Mouse (Mus musculus): ENCODE results near the gene Syn3.
A peak's percentile ranks its signal among the peaks of the same experiment; 100 is the strongest.
"Not testable (repeated sequence)": the region's sequence is repeated elsewhere in the genome, so short reads cannot be mapped to it uniquely, and the experiment has no call there.

Gene Syn3

DNA sequence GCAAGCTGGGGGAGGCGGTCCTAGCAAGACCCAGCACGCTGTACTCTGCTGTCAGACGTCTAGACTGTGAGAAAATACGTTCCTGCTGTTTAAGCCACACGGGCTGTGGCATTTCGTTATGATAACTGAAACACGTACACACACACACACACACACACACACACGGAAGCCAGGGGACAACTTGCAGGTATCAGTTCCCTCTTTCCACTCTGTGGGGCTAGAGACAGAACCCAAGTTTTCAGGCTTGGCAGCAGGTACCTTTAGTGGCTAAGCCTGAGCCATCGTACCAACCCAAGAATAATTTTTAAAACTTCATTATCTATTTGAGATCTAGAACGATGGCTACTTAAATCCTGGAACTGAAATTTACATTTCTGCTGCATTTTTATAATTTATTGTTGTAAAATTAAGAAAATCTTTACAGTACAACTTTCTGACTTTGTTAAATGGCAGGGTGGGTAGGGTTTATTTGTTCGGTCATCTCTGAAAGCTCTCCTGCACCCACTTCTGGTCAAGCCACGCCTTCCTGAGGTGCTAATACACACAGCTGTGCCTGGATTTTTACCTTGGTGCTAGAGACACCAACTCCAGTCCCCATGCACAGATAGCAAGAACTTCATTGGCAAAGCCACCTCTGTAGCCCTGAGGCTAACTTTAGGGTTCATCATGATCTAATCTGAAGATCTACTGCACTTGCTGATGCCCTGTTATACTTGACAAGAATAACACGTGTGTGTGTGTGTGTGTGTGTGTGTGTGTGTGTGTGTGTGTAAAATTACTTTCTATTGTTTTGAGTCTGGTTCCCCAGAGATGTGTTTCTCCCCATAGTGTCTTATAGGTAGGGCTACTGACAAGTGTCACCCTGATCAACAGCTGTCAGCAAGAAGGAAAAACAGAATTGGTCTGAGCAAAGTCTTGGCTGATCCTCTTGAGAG lies 29.8 kb downstream of the Syn3 start:
- DNase-seq (ENCODE audit: low spot score in 2 of 2), result no peak

DNA sequence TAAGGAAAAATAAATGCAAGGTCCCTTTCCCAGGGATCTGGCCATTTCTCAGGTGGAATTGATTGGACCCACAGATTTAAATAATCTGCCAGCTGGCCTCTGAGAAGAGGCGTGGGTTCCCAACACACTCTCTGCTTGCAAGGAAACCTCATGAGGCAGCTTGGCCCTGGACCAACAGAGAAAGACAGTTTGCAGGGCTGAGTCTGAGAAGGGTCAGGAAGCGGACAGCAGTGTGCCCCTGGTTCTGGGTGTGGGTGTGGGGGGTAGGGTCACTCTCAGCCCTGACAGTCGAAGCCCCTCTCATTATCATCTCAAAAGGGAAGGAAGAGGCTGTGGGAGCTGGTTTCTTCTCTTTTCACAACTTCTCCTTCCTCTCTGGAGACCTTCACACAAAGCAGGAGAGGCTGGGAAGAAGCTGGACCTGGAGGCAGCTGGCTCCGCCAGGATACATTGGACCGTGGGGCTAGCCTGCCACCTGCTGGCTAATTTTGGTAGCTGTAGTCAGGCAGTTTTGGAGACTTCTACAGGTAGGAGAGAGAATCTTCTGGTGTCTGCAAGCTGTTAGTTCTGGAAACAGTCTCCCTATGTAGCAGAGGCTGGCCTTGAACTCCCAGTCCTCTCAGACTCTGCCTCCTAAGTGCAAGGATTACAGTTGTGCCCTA lies 35.0 kb downstream of the Syn3 start:
- DNase-seq (ENCODE audit: low spot score in 2 of 2), result peak; percentile 43 to 79

DNA sequence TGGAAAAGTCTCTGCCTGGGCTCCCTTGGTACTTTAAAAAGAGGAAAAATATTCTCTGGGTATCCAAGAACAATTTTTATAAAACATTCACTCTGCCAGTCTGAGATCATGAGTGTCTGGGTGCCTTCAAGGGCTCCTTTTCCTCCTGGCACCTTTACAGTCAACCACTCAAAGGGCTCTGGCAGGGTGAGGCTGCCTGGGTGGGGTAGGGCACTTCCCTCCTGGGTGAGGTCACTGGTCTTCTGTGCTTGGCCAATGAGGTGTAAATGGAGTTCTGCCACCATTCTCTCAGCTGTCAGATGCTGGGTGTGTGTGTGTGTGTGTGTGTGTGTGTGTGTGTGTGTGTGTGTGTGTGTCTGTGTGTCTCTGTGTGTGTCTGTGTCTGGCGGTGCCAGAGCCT lies 39.1 kb downstream of the Syn3 start:
- peak; percentile 20 to 32 for DNase-seq (ENCODE audit: low spot score in 2 of 2)

DNA sequence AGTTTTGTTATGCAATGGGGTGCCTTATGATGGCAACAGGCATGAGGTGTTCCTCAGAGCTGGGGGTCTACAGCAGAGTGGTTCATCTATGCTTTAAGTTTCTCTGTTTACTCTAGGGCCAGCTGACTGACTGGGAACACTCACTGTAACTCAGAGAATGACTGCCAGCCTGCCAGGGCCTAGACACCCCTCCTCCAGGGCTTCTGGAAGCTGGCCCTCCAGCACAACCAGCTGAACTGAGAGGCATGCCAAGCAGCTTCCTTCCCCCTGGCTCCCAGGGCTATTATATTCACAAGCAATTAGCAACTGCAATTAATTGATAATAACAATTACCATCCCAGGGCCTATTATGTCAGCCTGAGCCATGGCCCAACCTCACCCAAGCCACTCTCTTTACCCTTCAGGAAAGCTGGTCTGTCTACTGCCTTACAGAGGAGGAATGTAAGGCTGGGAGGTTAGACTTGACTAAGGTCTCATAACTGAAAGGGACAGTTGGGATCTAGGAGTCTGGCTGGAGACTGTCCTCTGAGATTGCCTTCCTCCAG lies 41.0 kb downstream of the Syn3 start:
- DNase-seq (ENCODE audit: low spot score in 2 of 2), result peak; percentile 23 to 32

DNA sequence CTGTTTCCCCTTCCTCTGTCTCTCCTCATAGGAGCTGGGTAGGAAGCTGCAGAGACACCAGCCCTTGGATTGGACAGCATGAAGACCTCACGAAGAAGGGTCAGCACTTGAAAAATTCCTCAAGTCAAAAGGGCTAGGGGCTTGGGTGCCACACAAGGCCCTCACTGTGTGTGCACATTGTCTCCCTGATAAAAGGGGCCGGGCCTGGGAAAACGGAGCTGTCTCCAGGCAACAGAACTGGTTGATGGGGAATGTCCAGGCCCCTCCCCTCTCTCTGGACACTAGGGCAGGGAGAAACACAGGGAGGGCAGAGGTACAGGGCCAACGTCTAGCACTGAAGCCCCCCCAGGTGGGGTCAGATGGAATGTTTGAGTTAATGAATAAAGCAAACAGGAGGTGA lies 41.5 kb downstream of the Syn3 start:
- DNase-seq (ENCODE audit: low spot score in 2 of 2), result no peak

DNA sequence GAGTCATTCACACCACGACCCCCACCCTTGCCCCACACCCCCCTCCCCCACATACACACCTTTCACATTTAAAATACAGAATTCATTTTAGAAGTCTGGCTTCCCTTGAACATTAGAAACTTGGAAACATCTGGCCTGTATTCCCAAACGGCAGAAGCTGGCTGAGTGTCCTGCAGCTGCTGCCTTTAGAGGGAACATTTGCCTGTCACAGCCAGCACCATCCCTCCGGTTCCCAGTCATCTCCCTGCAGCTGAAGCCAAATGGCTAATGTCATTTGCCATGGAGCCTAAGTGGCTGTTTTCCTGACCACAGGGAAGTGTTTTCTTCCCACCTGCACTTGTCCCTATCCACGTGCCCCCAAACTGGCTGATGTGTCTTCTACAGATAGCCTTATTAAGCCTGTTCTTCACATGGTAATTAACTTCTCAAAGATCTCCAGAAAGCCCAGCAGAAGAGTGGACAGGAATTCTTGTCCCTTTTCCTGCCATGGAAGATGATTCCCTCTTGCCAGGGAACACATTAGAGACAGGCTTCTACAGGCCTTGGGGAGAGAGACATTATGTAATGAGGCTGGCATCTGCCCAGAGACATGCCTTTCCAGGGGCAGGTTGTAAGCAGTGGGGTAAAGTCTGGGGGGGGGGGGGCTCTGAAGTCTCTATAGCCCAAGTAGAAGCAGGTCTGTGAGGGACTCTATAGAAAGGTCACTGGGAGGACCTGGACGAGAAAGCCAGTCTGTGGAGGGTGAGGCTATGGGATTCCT lies 43.2 kb downstream of the Syn3 start:
- DNase-seq (ENCODE audit: low spot score in 2 of 2), result peak; percentile 55 to 60

DNA sequence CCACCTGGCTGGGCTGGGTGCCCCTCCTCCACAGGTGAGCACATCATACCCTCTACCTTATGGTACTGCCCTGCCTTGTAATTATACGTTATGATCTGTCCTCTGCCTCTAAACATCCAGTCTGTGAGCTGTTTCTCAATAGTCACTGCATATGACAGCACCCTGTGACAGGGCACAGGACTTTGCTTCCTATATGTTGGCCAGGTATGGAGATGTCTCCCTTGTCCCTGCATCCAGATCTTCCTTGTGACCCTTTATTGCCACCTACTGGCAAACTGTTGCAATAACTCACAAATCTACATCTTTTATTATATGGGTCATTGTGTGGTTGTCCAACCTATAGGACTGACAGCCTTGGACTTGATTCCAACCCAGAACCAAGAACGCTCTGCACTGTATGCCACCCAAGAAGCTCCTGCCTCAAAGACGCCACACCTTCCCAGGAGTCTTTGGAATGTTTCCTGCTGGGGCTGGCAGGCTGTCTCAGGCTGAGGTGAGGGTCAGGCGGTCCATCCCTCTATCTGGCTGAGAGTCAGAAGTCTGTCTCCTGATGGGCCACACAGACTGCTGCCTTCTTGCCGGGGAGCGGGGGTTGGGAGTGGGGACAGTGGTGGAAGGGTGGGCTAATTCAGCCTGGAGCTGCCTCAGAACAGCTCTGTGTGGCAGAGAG lies 46.2 kb downstream of the Syn3 start:
- peak; percentile 33 to 37 for DNase-seq (ENCODE audit: low spot score in 2 of 2)

DNA sequence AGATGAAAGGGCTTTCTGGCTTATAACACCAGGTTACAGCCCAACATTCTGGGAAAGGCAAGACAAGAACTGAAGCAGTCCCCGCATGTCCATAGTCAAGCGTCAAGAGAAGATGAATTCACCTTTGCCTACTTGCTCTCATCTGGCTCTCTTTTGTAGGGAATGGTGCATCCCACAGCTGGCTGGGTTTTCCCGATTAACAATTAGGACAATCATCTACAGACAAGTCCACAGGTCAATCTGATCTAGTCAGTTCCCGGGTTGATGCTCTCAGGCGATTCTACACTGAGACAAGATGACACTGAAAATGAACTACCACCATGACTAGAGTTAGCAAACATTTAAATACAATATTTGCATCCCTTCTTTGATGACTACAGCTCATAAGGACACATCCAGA lies 47.4 kb downstream of the Syn3 start:
- DNase-seq (ENCODE audit: low spot score in 2 of 2), result no peak

DNA sequence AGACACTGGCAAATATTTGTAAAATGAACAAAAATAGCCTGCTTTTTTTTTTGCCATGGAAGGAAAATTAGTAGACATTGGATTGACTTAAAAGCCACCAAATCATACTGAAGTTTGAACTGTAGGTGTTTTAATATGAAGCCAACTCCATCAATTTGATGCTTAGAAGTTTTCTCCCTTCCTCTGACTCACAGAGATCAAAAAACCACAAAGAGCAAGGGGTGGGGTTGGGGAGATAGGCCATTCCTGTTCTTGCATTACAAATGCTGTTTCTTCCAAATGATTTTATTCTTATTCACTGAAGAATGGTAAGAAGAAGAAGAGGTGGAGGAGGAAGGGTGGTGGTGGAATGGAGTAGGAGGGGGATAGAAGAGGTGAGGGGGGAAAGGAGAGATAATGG lies 52.0 kb downstream of the Syn3 start:
- DNase-seq (ENCODE audit: low spot score in 2 of 2), result no peak

DNA sequence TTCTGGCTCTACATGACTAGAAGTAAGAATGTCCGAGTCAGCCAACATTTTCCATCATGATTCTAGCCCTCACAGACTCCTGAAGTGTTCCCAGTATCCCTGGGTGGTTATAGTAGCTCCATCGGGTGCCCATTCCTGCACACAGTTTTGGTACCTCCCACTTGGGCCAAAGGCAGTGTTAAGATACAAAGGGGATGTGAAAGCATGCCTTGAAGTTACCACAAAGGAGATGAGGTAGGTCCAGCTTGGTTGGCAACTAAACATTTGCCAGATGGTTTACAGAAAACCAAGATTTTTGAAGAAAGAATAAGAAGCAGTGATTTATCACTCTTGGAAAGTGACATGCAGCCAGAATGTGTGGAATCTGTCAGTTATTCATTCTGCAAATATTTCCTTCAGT lies 53.5 kb downstream of the Syn3 start:
- DNase-seq (ENCODE audit: low spot score in 2 of 2), result no peak

DNA sequence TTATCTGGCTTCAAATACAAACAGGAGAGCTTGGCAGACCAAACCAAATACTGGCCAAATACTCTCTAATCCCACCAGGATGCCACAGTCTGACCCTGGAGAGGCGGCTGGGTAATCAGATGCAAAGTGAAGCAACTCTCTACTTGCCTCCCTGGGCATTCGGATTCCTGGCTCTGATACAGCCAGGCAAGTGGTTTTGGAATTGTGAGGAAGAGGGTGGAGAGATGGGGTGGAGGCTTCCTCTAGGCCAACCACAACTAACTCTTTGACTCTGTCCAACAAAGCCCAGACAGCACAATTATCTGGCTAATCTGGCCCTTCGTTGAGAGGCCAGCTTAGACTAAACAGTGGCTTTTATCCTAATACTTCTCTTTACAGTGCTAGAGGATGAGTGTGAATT lies 54.0 kb downstream of the Syn3 start:
- no peak for DNase-seq (ENCODE audit: low spot score in 2 of 2)

DNA sequence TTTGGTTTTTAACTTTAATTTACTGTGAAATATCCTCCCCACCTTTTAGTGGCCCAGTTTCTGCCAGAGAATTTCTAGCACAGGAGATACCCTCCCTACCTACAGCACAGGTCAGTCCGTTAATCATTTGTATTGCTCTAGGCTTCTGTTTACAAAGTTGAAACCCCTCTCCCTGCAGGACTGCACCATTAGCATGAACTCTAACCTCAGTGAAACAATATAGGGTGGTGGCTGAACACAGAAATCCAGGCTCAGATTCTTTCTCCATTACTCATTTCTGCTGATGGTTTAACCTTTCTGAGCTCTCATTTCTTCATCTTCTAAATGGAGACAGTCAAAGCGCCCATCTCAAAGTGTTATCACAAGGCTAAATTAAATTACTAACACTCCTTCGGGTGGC lies 56.9 kb downstream of the Syn3 start:
- no peak for DNase-seq (ENCODE audit: low spot score in 2 of 2)

DNA sequence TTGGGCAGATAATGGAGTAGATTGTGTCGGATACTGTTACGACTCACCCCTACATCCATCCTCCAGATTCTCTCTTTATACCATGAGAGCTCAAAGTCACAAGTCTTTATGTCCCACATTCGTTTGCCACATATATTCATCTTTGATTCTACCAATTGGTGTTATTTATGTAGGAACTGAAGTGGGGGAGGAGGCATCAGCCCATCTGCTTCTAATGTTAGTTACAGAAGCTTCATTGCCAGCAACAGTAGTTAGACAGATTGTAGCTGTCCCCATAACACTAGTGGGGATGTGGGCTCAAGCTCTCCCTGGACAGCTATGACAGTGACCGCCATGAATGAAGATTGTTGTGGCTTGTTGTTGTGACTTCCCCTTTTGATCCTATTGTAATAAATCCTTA lies 59.1 kb downstream of the Syn3 start:
- no peak for DNase-seq (ENCODE audit: low spot score in 2 of 2)

DNA sequence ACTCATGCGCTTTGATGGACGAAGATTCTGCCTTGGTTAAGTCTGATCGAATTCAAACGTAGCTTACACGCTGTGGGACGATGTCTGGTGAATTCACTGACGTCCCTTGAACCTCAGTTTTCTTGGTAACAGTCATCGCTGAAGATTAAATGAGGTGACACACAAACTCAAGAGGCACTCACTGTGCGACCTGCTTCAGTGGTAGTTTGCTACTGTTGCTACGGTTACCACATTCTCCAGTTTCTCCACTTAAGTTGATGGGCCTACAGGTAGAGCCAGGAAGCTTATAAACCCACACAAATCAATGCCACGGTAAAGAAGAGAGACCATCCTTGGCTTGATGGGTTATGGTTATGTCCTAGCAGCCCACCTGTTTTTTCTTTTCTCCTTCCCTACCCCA lies 61.4 kb downstream of the Syn3 start:
- DNase-seq (ENCODE audit: low spot score in 2 of 2), result no peak

DNA sequence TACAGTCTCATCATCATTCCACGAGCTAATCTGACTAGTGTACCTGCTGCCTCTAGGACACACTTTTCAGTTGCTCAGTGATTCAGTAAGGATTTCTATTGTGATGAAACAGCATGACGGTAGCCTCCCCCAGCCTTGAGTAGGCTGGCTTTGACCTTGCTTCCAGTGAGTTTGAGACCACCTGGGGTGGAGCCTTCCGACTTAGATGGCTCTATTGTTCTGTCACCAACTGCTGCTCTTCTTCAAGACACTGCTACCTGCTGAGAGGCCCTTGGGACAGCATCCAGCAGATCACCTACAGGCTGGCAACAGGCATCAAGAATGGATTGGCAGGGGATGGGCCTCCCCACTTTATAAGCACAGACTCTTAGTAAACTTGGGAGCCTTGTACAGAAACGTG lies 63.7 kb downstream of the Syn3 start:
- not testable (repeated sequence) for DNase-seq (ENCODE audit: low spot score in 2 of 2)

DNA sequence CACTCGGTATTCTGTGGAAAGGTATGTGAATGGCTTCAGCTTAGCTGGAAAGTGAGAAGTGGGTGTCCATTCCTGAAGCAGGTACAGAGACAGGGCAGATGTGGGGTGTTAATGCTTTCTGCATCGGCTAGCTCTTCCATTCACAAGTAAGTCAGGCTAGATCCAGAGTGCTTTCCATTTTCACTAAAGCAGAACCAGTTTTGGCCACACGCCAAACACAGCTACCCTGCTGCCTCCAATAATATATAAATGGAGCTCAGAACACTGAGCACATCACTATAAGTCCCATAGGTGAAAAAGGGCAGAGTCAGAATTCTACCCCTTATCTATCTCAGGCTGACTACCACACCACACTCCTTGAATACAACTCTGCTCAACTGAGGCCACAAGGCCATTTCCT lies 69.0 kb downstream of the Syn3 start:
- no peak for DNase-seq (ENCODE audit: low spot score in 2 of 2)

DNA sequence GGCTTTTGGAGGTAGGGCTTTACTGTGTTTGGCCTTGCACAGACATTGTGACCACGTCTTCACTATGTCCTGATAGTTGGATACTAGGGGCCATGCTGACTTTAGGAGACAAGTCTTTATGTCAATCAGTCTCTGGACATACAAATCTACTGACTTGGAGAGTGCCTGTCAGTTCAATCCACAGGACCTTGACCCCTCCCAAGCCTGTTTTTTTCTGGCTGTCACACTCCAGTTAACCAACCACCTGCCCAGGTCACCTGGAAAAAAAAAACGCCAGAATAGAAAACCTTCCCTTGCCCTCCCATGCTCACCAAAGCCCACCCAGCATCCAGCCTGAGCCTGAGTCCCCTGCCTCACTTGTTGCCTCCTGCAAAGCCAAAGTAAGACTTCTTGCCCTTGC lies 70.7 kb downstream of the Syn3 start:
- DNase-seq (ENCODE audit: low spot score in 2 of 2), result no peak

DNA sequence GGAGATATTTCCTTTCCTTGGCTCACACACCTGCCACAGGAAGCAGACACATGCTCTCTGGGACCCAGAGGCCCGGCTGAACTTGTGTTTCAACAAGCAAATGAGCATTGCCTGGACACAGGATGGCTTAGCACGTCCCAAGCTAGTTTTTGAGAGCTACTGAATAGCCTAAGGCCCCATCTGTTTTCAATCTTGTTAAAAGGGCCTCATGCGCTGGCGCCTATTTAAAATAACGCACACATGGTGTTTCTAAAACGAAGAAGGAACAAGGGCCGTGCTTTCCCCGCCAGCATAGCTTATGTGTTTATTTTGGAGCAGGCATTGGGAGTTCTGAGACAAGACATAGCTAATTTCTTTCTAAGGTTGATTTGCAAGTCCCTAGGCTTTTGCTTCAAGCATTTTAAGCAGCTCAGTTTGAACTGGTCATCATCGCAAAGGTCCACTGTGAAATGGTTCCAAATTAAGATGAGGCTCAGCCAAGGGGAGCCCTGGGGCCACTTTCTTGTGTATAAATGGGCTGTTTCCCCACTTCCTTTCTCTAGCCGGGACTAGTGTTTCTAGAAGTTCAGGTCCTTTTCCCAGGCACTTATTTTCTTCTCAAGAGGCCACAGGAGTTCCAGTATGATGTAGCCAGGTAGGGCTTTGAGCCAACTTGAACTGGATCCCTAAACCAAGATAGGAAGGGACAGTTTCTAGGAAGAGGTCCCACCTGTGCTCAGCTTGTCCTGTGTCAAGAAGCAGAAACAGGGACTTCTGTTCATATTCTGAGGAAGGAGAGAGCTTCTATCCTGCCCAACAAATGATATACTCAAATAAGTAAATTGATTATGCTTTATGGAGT lies 72.8 kb downstream of the Syn3 start:
- peak; percentile 67 to 70 for DNase-seq (ENCODE audit: low spot score in 2 of 2)

DNA sequence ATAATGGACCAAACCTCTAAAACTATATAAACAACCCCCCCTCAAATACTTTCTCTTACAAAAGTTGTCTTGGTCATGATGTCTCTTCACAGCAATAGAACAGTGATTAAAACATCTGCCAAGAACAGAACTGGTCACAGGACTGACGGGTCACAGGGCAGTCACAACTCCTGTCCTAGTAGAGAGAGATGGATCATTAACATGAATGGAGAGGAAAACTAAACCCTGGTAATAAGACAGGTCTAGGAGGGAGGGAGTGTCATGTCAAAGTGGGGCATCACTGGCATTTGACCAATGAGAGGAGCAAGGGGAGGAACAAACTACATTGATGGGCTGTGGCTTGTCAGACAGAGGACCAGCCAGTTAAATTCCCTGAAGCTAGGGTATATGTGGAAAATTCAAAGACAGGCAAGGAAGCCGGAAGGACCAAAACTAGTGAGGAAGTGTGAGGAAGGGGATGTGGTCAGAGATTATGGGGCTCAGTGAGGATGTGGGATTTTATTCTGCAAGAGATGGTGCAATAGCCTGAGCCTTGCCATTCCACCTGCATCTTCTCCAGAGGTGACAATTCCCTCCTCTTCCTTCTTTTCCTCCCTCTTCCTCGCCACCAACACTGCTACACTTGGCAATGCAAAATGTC lies 76.8 kb downstream of the Syn3 start:
- DNase-seq (ENCODE audit: low spot score in 2 of 2), result no peak

DNA sequence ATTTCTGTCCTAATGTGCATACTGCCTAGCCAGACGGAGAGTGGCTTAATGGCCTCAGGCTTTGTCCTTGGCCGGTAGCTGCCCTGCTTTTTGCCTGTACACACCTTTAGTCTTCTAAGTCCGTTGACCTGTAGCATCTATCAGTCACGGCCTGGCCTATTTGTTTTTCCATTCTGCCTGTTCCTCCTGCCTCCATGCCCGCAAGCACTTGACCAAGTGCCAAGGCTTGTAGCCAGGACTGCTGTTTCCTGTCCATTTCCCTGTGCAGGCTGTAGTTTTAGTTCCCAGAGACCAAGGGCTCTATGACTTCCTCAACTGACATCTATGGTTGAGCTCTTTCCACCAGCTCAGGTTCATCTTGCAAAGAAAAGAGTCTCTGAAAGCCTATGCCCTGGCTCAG lies 79.8 kb downstream of the Syn3 start:
- DNase-seq (ENCODE audit: low spot score in 2 of 2), result peak; percentile 33 to 47
